Mouse (Mus musculus) induced T-regulatory cell, adult 2 months (primary cell): Measurements from ENCODE around the gene Eps8.

Source experiments
- DNase-seq: peaks from one replicate; pipeline ENCODE4 v3.0.0-alpha.2; 2012; ENCODE audit warnings: low read depth

Gene Eps8

DNA sequence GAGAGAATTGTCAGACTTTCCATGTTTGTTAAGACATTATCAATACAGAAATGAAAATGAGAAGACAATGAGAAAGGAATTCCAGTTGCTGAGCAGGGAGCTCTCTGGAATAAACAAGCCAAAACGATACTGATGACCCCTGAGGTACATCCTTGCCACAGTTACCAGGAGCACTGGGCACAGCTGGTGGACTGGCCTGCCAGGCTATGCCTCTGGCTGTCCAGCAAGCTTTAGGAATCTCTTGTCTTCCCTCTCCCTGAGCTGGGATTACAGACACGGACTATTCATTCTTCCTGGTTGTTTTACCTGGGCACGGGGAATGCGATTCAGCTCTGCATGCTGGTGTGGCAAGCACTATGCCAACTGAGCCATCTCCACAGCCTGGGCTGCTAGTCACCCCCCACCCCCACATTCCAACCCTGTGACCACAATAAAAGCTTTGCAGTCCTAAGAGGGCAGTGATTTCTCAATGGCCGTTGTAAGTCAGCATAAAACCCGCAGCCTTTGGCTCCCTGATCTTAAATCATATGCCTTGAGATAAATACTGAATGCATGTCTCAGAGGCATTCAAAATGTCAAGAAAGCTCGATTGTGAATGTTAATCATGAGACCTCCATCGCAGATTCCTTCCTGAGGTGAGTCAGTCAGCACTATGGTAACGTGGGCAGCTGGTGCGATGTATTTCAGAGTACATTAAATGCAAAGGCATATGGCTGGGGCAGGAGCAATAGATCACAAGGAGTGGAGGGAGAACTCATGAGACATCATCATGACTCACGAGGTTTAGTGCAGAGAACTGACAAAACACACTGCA is 134.9 kb downstream of the Eps8 start:
- no peak for DNase-seq

GRCm38 (mm10) chr6:137514872-137515271 is 139.8 kb downstream of the Eps8 start:
- DNase-seq, result no peak

GRCm38 (mm10) chr6:137512753-137513152 is 141.9 kb downstream of the Eps8 start:
- DNase-seq, result no peak

GRCm38 (mm10) chr6:137509341-137510045 is 145.2 kb downstream of the Eps8 start:
- DNase-seq, result no peak

DNA sequence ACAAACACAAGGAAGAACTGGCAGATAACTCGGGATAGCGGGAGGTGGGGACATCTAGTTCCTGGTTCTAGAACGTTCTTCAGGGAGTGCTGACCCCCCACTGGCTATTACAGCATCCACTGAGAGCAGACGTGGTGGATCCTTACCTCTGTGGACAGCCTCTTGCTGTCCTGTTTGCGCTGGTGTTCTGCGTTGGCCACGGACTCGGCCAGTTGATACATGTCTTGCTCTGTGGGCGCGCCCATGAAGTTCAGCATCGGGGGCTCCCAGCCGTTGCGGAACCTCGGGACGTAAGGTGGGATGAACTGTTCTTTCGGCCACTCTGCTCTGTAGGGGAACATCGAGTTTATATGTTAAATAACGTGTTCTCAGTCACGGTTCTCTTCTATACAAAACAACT is 145.7 kb downstream of the Eps8 start:
- no peak for DNase-seq

GRCm38 (mm10) chr6:137506563-137506962 is 148.1 kb downstream of the Eps8 start:
- no peak for DNase-seq

- DNase-seq, result no peak
These were observed 149.0 kb downstream of the Eps8 start for GRCm38 (mm10) chr6:137505555-137506227.

- no peak for DNase-seq
These were observed 150.6 kb downstream of the Eps8 start for GRCm38 (mm10) chr6:137504052-137504451.

DNA sequence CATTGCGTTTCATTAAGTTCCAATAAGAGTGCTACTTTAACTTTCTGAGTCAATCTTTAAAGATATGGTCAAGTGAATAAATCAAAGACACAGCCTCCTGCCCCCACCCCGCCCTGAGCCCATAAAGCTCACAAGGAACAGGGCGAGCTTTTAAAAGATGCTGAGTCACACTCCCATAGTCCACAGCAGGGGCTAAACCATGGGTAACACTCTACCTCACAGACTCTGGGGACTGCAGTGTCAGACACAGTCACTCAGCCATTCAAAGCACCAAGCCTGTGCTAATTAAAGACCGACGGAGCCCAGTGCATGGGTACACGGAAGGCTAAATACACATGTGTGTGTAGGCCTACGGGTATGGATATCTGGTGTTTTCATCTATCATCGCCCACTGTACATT is 151.2 kb downstream of the Eps8 start:
- DNase-seq, result no peak

- no peak for DNase-seq
These were observed 151.7 kb downstream of the Eps8 start for GRCm38 (mm10) chr6:137503009-137503408.

DNA sequence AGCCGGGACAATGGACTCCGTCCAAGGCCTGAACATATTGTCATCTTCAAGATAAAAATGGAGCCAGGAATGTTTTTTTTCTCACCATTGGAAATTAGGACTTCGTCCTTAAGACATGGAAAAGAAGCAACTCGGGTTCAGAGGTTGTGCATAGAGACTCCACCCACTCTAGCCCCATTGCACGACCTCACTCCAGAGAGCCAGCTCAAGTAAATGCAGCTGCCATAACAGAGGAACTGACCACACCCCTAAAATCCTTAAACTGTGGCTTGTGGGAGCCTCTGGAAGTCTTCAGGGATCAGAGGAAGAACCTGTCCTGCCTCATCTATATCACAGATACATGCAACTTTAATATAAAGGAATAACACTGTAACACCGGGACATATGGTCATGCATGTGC is 155.9 kb downstream of the Eps8 start:
- DNase-seq, result no peak

GRCm38 (mm10) chr6:137497208-137497835 is 157.4 kb downstream of the Eps8 start:
- no peak for DNase-seq

DNA sequence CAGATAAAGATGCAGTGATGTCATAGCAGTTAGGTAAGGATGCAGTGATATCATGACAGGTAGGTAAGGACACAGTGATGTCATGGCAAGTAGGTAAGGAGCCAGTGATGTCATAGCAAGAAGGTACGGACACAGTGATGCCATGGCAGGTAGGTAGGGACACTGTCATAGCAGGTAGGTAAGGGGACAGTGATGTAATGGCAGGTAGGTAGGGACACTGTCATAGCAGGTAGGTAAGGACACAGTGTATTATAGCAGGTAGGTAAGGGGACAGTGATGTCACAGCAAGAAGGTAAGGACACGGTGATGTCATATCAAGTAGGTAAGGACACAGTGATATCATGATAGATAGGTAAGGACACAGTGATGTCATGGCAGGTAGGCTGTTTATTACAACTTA is 158.1 kb downstream of the Eps8 start:
- DNase-seq, result no peak

GRCm38 (mm10) chr6:137495233-137495632 is 159.4 kb downstream of the Eps8 start:
- DNase-seq, result no peak

GRCm38 (mm10) chr6:137494801-137495200 is 159.9 kb downstream of the Eps8 start:
- no peak for DNase-seq

- DNase-seq, result no peak
These were observed 160.6 kb downstream of the Eps8 start for GRCm38 (mm10) chr6:137494136-137494475.

GRCm38 (mm10) chr6:137493211-137494135 is 161.2 kb downstream of the Eps8 start:
- no peak for DNase-seq

DNA sequence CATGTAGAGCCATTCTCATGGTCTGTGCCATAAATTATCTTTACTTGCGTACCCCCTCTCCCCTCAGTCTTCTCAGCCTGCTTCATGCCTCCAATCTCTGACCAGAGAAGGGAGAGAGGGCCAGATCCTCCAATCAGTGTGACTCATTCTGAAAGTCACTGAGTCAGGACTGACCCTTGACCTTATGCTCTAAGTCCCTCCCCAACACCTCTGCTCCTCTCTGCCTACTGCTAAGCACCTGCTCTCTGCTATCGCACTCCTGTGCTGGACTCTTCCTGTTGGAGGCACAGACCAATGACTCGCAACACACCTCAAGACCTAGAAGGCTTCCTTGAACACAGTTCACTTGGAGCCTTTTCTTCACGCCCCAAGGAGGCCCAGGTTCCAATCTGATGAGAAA is 162.1 kb downstream of the Eps8 start:
- no peak for DNase-seq

- peak; percentile 2 for DNase-seq
These were observed 163.0 kb downstream of the Eps8 start for GRCm38 (mm10) chr6:137491659-137492058.

DNA sequence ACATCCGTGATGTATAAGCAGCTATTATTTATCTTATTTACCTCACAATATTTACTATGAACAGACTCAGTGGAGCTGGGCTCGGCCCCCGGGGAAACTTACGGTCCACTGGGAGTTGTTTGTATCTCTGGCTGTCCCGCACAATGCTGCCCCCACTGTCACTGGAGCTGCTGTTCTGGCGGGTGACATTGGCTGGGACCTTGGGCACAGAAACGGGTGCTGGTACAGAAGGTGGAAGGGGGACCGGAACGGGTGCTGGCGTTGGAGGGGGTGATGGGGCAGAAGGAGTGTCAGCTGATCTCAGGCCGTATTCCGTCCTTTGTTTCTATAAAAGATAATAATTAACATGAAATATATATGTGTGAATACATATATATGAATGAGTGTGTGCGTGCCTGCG is 164.6 kb downstream of the Eps8 start:
- DNase-seq, result no peak

GRCm38 (mm10) chr6:137487443-137487842 is 167.2 kb downstream of the Eps8 start:
- no peak for DNase-seq

DNA sequence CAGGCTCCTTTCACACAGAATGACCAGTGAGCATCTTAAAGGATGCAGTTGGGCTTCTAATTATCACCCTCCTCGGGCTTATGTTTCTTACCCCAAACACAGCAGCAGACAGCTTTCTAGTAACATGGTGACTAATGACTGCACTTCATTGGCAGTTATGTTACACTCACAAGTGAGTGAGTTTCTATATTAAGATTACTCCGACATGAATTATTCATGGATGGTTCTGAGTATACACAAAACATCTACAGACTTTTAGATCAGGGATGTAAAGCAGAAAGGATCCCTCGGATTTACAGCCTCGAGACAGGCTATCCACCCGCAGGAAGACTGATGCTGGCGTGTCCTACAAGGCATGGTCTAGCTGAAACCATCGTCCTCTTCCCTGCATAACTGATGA is 171.8 kb downstream of the Eps8 start:
- DNase-seq, result no peak
